Mouse (Mus musculus) limb, embryonic 14.5 days (tissue): ENCODE data around the gene Gsta4. TPM values are rescaled to one million over a fixed set of nuclear protein-coding genes. Genes with fewer than 3 reads are reported as not detected.

Experiments used
- ATAC-seq: fragments of 200-750 bp; cut with Nextera tagmentation; 2 replicates; pipeline ENCODE4 v1.8.0; 2017; ENCODE audit warnings: low read depth, moderate number of reproducible peaks, moderate TSS enrichment; ENCODE audit not compliant: low FRiP score
- DNase-seq: peaks from one replicate; pipeline ENCODE4 v3.0.0-alpha.2; 2015; ENCODE audit warnings: low spot score
- H3K27ac ChIP-seq: fragments of 300-500 bp; sonication (generic); replicated peaks from 2 replicates; pipeline ENCODE4 v1.5.1; 2014; ENCODE audit warnings: low read depth, mild to moderate bottlenecking, low read length, moderate library complexity, mixed read lengths
- H3K27me3 ChIP-seq: fragments of 300-500 bp; sonication (generic); 2 replicates; pipeline ENCODE4 v1.6.1; 2014; ENCODE audit warnings: low read length, mixed read lengths; ENCODE audit not compliant: control insufficient read depth, insufficient read depth
- H3K36me3 ChIP-seq: fragments of 300-500 bp; sonication (generic); 2 replicates; pipeline ENCODE4 v1.6.1; 2014; ENCODE audit warnings: mild to moderate bottlenecking, low read length, moderate library complexity, mixed read lengths; ENCODE audit not compliant: control insufficient read depth, insufficient read depth
- H3K4me1 ChIP-seq: fragments of 300-500 bp; sonication (generic); 2 replicates; pipeline ENCODE4 v1.6.1; 2014; ENCODE audit warnings: antibody characterized with exemption, low read length, mixed read lengths; ENCODE audit not compliant: control insufficient read depth, insufficient read depth
- H3K4me2 ChIP-seq: fragments of 300-500 bp; sonication (generic); replicated peaks from 2 replicates; pipeline ENCODE4 v1.6.1; 2014; ENCODE audit warnings: low read depth, mild to moderate bottlenecking, low read length, moderate library complexity; ENCODE audit not compliant: severe bottlenecking
- H3K4me3 ChIP-seq: fragments of 300-500 bp; sonication (generic); replicated peaks from 2 replicates; pipeline ENCODE4 v1.5.1; 2014; ENCODE audit warnings: low read length
- H3K9ac ChIP-seq: fragments of 300-500 bp; sonication (generic); 2 replicates; pipeline ENCODE4 v1.6.1; 2014; ENCODE audit warnings: mild to moderate bottlenecking, low read depth, low read length, moderate library complexity; ENCODE audit not compliant: severe bottlenecking
- H3K9me3 ChIP-seq: fragments of 300-500 bp; sonication (generic); 2 replicates; pipeline ENCODE4 v1.6.1; 2016; ENCODE audit warnings: low read length; ENCODE audit not compliant: control insufficient read depth
- POLR2A ChIP-seq: fragments of 200-500 bp; IDR thresholded peaks from 2 replicates; pipeline ENCODE4 v1.8.0; 2012; ENCODE audit warnings: inconsistent platforms, mild to moderate bottlenecking, moderate library complexity, borderline replicate concordance; ENCODE audit not compliant: insufficient read depth, insufficient read length; ENCODE audit errors: extremely low read depth
- WGBS: fragments of 180-500 bp; shearing (Covaris S2); extraction: QIAGEN DNeasy Blood & Tissue Kit; methylation state at CpG from one replicate; pipeline ENCODE4 v1.1.7; 2014; 5-methylcytosine and 5-hydroxymethylcytosine counted together
- polyA plus RNA-seq, 2 experiments: library from polyadenylated mRNA; depleted of rRNA in 1 of 2; stranded (reverse) in 1 of 2; unstranded in 1 of 2; fragments of >200 nt; fragmentation: Nextera tagmentation in 1 of 2; extraction: Ambion mirVana in 1 of 2; gene quantifications; 2 replicates each; pipeline versions ENCODE4 v1.2.1 to v1.2.3; 2012 to 2014

Gene Gsta4
- polyA plus RNA-seq, 2 experiments, result 47.5 to 68.2 TPM

GRCm38 (mm10) chr9:78210079-78210478, 27.5 kb downstream of the Gsta4 start:
- Histone ChIP-seq H3K4me3 (no peak overlapping the region), H3K9ac (no peak overlapping the region), H3K9me3 (no peaks in the 10 kb centered on the region), H3K36me3 (peaks cover 35% of the 10 kb centered on the region), H3K4me1 (no peaks in the 10 kb centered on the region), H3K4me2 (no peak overlapping the region), H3K27me3 (no peaks in the 10 kb centered on the region), H3K27ac (no peak overlapping the region)
- ATAC-seq (no peak), DNase-seq (no peak)
- TF ChIP-seq POLR2A, result no peak
- WGBS, result 90% methylated on average over 3 of the region's 3 CpGs

GRCm38 (mm10) chr9:78210821-78211220, 28.2 kb downstream of the Gsta4 start:
- Histone ChIP-seq H3K36me3 (peaks cover 28% of the 10 kb centered on the region), H3K9ac (no peak overlapping the region), H3K27ac (no peak overlapping the region), H3K27me3 (no peaks in the 10 kb centered on the region), H3K4me3 (no peak overlapping the region), H3K4me2 (no peak overlapping the region), H3K9me3 (no peaks in the 10 kb centered on the region), H3K4me1 (no peaks in the 10 kb centered on the region)
- TF ChIP-seq POLR2A, result no peak
- ATAC-seq (no peak), DNase-seq (no peak)
- WGBS, result 89% methylated on average over 2 of the region's 2 CpGs

- H3K9ac ChIP-seq, result no peak overlapping the region
- no peaks in the 10 kb centered on the region for H3K4me1 ChIP-seq
- no peaks in the 10 kb centered on the region for H3K27me3 ChIP-seq
- DNase-seq (no peak), ATAC-seq (no peak)
- H3K9me3 ChIP-seq, result no peaks in the 10 kb centered on the region
- no peak overlapping the region for H3K4me2 ChIP-seq
- WGBS, result 83% methylated on average over 3 of the region's 3 CpGs
- no peak overlapping the region for H3K27ac ChIP-seq
- no peak overlapping the region for H3K4me3 ChIP-seq
- TF ChIP-seq POLR2A, result no peak
- H3K36me3 ChIP-seq, result peaks cover 22% of the 10 kb centered on the region
Measured at GRCm38 (mm10) chr9:78211521-78211920, 28.9 kb downstream of the Gsta4 start.

GRCm38 (mm10) chr9:78212341-78213049, 29.9 kb downstream of the Gsta4 start:
- no peak for DNase-seq

GRCm38 (mm10) chr9:78217074-78217473, 34.5 kb downstream of the Gsta4 start:
- ATAC-seq, result no peak
- WGBS, result 80% methylated on average over 4 of the region's 4 CpGs
- H3K4me2 ChIP-seq, result no peak overlapping the region
- no peaks in the 10 kb centered on the region for H3K36me3 ChIP-seq
- no peak overlapping the region for H3K9ac ChIP-seq
- no peaks in the 10 kb centered on the region for H3K27me3 ChIP-seq
- no peak for DNase-seq
- H3K27ac ChIP-seq, result no peak overlapping the region
- no peaks in the 10 kb centered on the region for H3K9me3 ChIP-seq
- no peaks in the 10 kb centered on the region for H3K4me1 ChIP-seq
- H3K4me3 ChIP-seq, result no peak overlapping the region
- TF ChIP-seq POLR2A, result no peak

More at GRCm38 (mm10) chr9:78212341-78213049, 29.9 kb downstream of the Gsta4 start:
- no peaks in the 10 kb centered on the region for H3K27me3 ChIP-seq
- ATAC-seq, result no peak
- H3K9me3 ChIP-seq, result no peaks in the 10 kb centered on the region
- no peak overlapping the region for H3K4me2 ChIP-seq
- WGBS, result 75% methylated on average over 7 of the region's 7 CpGs
- H3K36me3 ChIP-seq, result peaks cover 22% of the 10 kb centered on the region
- H3K4me3 ChIP-seq, result no peak overlapping the region
- no peak overlapping the region for H3K27ac ChIP-seq
- H3K9ac ChIP-seq, result no peak overlapping the region
- no peak for TF ChIP-seq POLR2A
- no peaks in the 10 kb centered on the region for H3K4me1 ChIP-seq
